Mouse (Mus musculus): ENCODE data around the gene Olfr672.

DNA sequence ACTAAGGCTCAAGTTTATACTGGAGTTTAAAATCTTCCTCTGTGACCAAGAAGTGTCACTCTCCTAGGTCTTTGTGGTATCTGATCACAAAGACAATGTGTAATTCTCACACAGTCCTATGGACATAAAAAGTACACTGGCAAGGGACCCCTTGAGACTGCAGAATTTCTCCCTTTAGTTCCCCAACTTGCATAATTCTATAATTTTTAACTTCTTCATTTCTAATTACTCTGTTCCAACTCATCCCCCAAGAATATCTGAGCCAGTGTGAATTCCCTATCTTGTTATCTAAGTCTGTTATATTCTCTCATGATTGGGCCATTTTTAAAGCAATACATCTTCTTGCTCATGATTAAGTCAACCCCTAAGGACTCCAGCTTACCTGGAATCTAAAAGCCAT, at the start of gene Olfr672:
- TF ChIP-seq CTCF (conservative IDR thresholded peaks at IDR 0.05; ENCODE audit: low read length) = no peak
- TF ChIP-seq NANOG (IDR thresholded peaks at IDR 0.05; ENCODE audit: borderline replicate concordance, low read length) = no peak

All from E14TG2a.4 (cell line).